Mouse (Mus musculus): ENCODE measurements at regions not wholly inside any gene's neighbourhood (a gene's known extent, or its start where the extent isn't known, plus 50 kb on each side); places are given as distances from the start of the nearest gene placed in this dataset.

GRCm38 (mm10) chr16:87783561-87784304 lies 85.0 kb downstream of the Bach1 start:
- H3K4me3 ChIP-seq (ENCODE audit: low read depth, low read length): no peak overlapping the region
- TF ChIP-seq POLR2A (IDR thresholded peaks at IDR 0.05; ENCODE audit: insufficient read depth, low read length): no peak
- TF ChIP-seq CTCF (IDR thresholded peaks at IDR 0.05; ENCODE audit: low read depth, low read length): no peak
- no peak for TF ChIP-seq EP300 (IDR thresholded peaks at IDR 0.05; ENCODE audit: insufficient read depth, low read depth, low read length)
- no peaks in the 10 kb centered on the region for H3K36me3 ChIP-seq (ENCODE audit: control insufficient read depth, insufficient read depth, low read length, poor library complexity, severe bottlenecking)
- no peaks in the 10 kb centered on the region for H3K27me3 ChIP-seq (ENCODE audit: control insufficient read depth, insufficient read depth, low read length, poor library complexity, severe bottlenecking)
- H3K9ac ChIP-seq (ENCODE audit: low read depth, poor library complexity, severe bottlenecking): no peak overlapping the region
- H3K9me3 ChIP-seq (replicated peaks; ENCODE audit: control insufficient read depth, insufficient read depth, low read length, poor library complexity, severe bottlenecking): no peaks in the 10 kb centered on the region
- no peaks in the 10 kb centered on the region for H3K4me1 ChIP-seq (ENCODE audit: control insufficient read depth, insufficient read depth, low read length)
- no peak overlapping the region for H3K27ac ChIP-seq (ENCODE audit: insufficient read depth, low read length)

DNA sequence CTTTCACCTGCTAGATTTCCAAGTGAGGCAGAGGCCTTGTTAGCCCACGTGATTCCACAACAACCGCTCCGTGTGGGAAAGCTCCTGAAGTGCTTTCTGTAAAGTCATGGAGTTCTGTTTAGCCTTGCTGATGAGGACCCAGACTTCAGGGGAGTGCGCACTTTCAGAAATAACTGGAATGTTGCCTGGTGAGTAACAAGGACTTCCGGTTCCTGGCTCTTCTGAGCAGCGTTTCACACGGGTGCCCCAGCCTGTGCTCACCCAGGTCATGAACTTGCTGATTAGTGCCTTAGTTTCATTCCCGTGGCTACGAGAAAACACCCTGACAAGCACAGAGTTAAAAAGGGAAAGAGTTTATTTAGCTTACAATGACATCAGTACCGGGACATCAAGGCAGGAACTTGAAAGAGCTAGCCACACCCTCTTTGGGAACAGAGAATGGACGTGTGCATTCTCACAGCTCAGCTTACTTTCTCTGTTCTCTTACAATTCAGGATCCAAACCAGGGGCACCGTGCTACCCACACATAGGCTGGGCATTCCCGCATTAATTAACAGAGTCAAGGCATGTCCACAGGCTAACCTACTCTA lies 85.8 kb downstream of the Bach1 start:
- no peak overlapping the region for H3K4me3 ChIP-seq (ENCODE audit: low read depth, low read length)
- H3K27me3 ChIP-seq (ENCODE audit: control insufficient read depth, insufficient read depth, low read length, poor library complexity, severe bottlenecking): no peaks in the 10 kb centered on the region
- H3K4me1 ChIP-seq (ENCODE audit: control insufficient read depth, insufficient read depth, low read length): no peaks in the 10 kb centered on the region
- H3K9ac ChIP-seq (ENCODE audit: low read depth, poor library complexity, severe bottlenecking): no peak overlapping the region
- TF ChIP-seq EP300 (IDR thresholded peaks at IDR 0.05; ENCODE audit: insufficient read depth, low read depth, low read length) (no peak), POLR2A (IDR thresholded peaks at IDR 0.05; ENCODE audit: insufficient read depth, low read length) (no peak), CTCF (IDR thresholded peaks at IDR 0.05; ENCODE audit: low read depth, low read length) (no peak)
- H3K27ac ChIP-seq (ENCODE audit: insufficient read depth, low read length): no peak overlapping the region
- H3K36me3 ChIP-seq (ENCODE audit: control insufficient read depth, insufficient read depth, low read length, poor library complexity, severe bottlenecking): no peaks in the 10 kb centered on the region
- H3K9me3 ChIP-seq (replicated peaks; ENCODE audit: control insufficient read depth, insufficient read depth, low read length, poor library complexity, severe bottlenecking): no peaks in the 10 kb centered on the region

GRCm38 (mm10) chr16:87789539-87789938 lies 90.8 kb downstream of the Bach1 start:
- Histone ChIP-seq H3K27ac (ENCODE audit: insufficient read depth, low read length) (no peak overlapping the region), H3K27me3 (ENCODE audit: control insufficient read depth, insufficient read depth, low read length, poor library complexity, severe bottlenecking) (no peaks in the 10 kb centered on the region), H3K36me3 (ENCODE audit: control insufficient read depth, insufficient read depth, low read length, poor library complexity, severe bottlenecking) (no peaks in the 10 kb centered on the region), H3K4me1 (ENCODE audit: control insufficient read depth, insufficient read depth, low read length) (no peaks in the 10 kb centered on the region), H3K9ac (ENCODE audit: low read depth, poor library complexity, severe bottlenecking) (no peak overlapping the region), H3K9me3 (replicated peaks; ENCODE audit: control insufficient read depth, insufficient read depth, low read length, poor library complexity, severe bottlenecking) (no peaks in the 10 kb centered on the region), H3K4me3 (ENCODE audit: low read depth, low read length) (no peak overlapping the region)
- no peak for TF ChIP-seq CTCF (IDR thresholded peaks at IDR 0.05; ENCODE audit: low read depth, low read length)
- no peak for TF ChIP-seq EP300 (IDR thresholded peaks at IDR 0.05; ENCODE audit: insufficient read depth, low read depth, low read length)
- TF ChIP-seq POLR2A (IDR thresholded peaks at IDR 0.05; ENCODE audit: insufficient read depth, low read length): no peak

- no peak for TF ChIP-seq POLR2A (IDR thresholded peaks at IDR 0.05; ENCODE audit: insufficient read depth, low read length)
- no peak for TF ChIP-seq EP300 (IDR thresholded peaks at IDR 0.05; ENCODE audit: insufficient read depth, low read depth, low read length)
- TF ChIP-seq CTCF (IDR thresholded peaks at IDR 0.05; ENCODE audit: low read depth, low read length): no peak
- Histone ChIP-seq H3K9ac (ENCODE audit: low read depth, poor library complexity, severe bottlenecking) (no peak overlapping the region), H3K4me3 (ENCODE audit: low read depth, low read length) (no peak overlapping the region), H3K27ac (ENCODE audit: insufficient read depth, low read length) (no peak overlapping the region), H3K4me1 (ENCODE audit: control insufficient read depth, insufficient read depth, low read length) (no peaks in the 10 kb centered on the region), H3K9me3 (replicated peaks; ENCODE audit: control insufficient read depth, insufficient read depth, low read length, poor library complexity, severe bottlenecking) (no peaks in the 10 kb centered on the region), H3K36me3 (ENCODE audit: control insufficient read depth, insufficient read depth, low read length, poor library complexity, severe bottlenecking) (no peaks in the 10 kb centered on the region), H3K27me3 (ENCODE audit: control insufficient read depth, insufficient read depth, low read length, poor library complexity, severe bottlenecking) (no peaks in the 10 kb centered on the region)
These were observed 91.2 kb downstream of the Bach1 start for GRCm38 (mm10) chr16:87789957-87790356.

DNA sequence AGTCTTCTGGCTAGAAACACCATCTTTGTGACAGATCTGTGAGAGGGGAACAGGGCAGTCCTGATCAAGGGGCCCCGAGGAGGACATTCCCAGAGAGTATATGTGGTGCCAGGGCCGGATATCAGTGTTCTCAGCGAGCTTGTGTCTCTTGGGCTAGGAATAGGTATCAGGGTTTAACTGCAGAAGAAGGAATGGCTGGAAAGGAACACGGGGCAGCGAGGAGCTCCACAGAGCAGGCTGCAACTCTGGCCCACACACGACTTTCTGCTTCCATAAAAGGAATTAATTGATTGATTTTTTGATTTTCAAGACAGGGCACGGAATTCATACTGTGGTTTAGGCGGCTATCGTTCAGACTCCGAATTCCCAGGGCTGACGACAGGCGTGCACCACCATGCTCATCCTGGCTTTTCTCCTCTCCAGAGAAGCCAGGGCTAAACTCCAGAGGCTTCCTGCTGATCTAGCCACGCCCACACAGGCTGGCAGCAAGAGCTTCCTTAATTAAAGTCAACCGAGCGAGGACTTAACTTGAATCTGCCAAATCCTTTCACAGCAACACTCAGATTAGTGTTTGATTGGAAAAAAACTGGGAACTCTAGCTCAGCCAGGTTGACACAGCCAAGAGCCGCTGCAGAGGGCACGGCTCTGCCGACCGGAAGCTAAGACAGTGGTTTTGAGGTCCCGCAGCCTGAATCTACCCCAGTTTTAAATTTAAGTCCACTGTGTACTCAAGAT lies 97.9 kb downstream of the Bach1 start:
- Histone ChIP-seq H3K9ac (ENCODE audit: low read depth, poor library complexity, severe bottlenecking) (no peak overlapping the region), H3K27ac (ENCODE audit: insufficient read depth, low read length) (no peak overlapping the region), H3K4me3 (ENCODE audit: low read depth, low read length) (no peak overlapping the region), H3K27me3 (ENCODE audit: control insufficient read depth, insufficient read depth, low read length, poor library complexity, severe bottlenecking) (no peaks in the 10 kb centered on the region), H3K9me3 (replicated peaks; ENCODE audit: control insufficient read depth, insufficient read depth, low read length, poor library complexity, severe bottlenecking) (no peaks in the 10 kb centered on the region), H3K4me1 (ENCODE audit: control insufficient read depth, insufficient read depth, low read length) (no peaks in the 10 kb centered on the region), H3K36me3 (ENCODE audit: control insufficient read depth, insufficient read depth, low read length, poor library complexity, severe bottlenecking) (no peaks in the 10 kb centered on the region)
- no peak for TF ChIP-seq POLR2A (IDR thresholded peaks at IDR 0.05; ENCODE audit: insufficient read depth, low read length)
- TF ChIP-seq CTCF (IDR thresholded peaks at IDR 0.05; ENCODE audit: low read depth, low read length): no peak
- TF ChIP-seq EP300 (IDR thresholded peaks at IDR 0.05; ENCODE audit: insufficient read depth, low read depth, low read length): no peak

DNA sequence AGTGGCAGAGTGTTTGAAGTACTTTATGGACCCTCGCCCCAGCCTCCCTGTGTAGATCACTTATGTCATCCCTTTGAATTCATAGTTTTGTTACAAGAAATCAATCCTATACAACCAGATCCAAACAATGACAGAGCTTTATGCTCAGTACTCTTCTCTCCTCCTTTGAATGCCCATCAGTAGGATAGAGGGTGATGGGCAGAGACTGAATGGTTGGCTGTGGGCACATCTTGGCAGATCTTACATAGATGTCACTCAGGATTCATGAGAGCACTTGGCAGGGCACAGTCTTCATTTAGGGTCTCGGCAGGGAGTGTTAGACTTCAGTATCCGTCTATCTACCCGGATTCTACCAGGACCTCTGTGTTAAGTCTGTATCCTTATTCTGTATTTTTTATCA lies 103.6 kb downstream of the Bach1 start:
- Histone ChIP-seq H3K36me3 (ENCODE audit: control insufficient read depth, insufficient read depth, low read length, poor library complexity, severe bottlenecking) (no peaks in the 10 kb centered on the region), H3K4me3 (ENCODE audit: low read depth, low read length) (no peak overlapping the region), H3K4me1 (ENCODE audit: control insufficient read depth, insufficient read depth, low read length) (no peaks in the 10 kb centered on the region), H3K9me3 (replicated peaks; ENCODE audit: control insufficient read depth, insufficient read depth, low read length, poor library complexity, severe bottlenecking) (no peaks in the 10 kb centered on the region), H3K27me3 (ENCODE audit: control insufficient read depth, insufficient read depth, low read length, poor library complexity, severe bottlenecking) (no peaks in the 10 kb centered on the region), H3K9ac (ENCODE audit: low read depth, poor library complexity, severe bottlenecking) (no peak overlapping the region), H3K27ac (ENCODE audit: insufficient read depth, low read length) (no peak overlapping the region)
- TF ChIP-seq EP300 (IDR thresholded peaks at IDR 0.05; ENCODE audit: insufficient read depth, low read depth, low read length) (no peak), CTCF (IDR thresholded peaks at IDR 0.05; ENCODE audit: low read depth, low read length) (no peak), POLR2A (IDR thresholded peaks at IDR 0.05; ENCODE audit: insufficient read depth, low read length) (no peak)
